Mouse (Mus musculus): ENCODE data around the gene Dcdc2c. TPM values are rescaled to one million over a fixed set of nuclear protein-coding genes. Genes with fewer than 3 reads are reported as not detected.

The Dcdc2c gene
- polyA plus RNA-seq, 1 experiment = not detected

DNA sequence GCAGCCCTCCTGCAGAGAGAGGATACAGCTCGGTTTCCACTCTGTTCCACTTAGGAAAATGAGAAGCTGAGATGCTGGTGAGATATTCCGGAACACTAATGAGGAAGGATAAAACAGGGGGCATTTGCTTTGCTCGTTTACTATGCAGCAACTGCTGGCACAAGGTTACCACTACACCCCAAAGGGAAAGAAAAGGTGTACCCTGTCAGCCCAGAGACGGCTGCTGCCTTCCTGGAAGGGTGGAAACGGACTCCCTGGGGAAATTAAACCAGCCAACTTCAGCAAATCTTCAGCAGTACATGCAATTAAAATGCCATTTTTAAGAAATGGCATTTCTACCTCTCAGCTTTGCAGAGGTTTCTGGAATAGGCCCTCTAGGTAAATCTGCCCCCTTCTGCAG, 150.8 kb downstream of the Dcdc2c start:
- TF ChIP-seq CTCF (IDR thresholded peaks at IDR 0.05; ENCODE audit: borderline replicate concordance, insufficient read depth, low read length) = no peak
- no peak for TF ChIP-seq POLR2A (IDR thresholded peaks at IDR 0.05; ENCODE audit: low read depth, low read length)
- no peak overlapping the region for H3K4me3 ChIP-seq (ENCODE audit: insufficient read depth, low read length)
- H3K27ac ChIP-seq (ENCODE audit: insufficient read depth, low read length) = no peak overlapping the region
- H3K4me1 ChIP-seq (ENCODE audit: control insufficient read depth, insufficient read depth, low read length) = no peaks in the 10 kb centered on the region

DNA sequence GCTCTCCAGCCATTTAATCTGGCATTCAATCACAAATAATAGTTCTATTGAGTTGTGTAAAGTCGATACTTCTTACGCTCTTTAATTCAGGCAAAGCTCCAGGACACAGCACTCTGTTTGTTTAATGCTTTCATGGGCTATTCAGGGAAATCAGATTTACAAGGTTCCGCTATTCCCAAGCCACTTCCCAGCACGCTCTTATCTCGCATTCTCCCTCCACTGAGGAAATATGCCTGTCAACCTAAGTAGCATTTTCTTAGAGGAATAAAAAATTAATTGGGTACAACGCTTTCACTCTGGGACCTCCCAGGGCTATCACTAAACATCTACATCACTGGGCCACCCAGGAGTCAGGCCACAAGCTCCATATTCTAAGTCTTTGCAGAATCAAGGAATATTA, 160.1 kb downstream of the Dcdc2c start:
- H3K27ac ChIP-seq (ENCODE audit: insufficient read depth, low read length) = no peak overlapping the region
- H3K4me3 ChIP-seq (ENCODE audit: insufficient read depth, low read length) = no peak overlapping the region
- TF ChIP-seq CTCF (IDR thresholded peaks at IDR 0.05; ENCODE audit: borderline replicate concordance, insufficient read depth, low read length) = no peak
- TF ChIP-seq POLR2A (IDR thresholded peaks at IDR 0.05; ENCODE audit: low read depth, low read length) = no peak
- H3K4me1 ChIP-seq (ENCODE audit: control insufficient read depth, insufficient read depth, low read length) = no peaks in the 10 kb centered on the region

Other genes starting within 250 kb of the Dcdc2c start
- not detected in 2 replicates for gene Allc, start 30.1 kb upstream of the Dcdc2c start, polyA plus RNA-seq (2011; ENCODE audit: insufficient read length, low read depth, missing spikeins)
- gene Colec11, start 71.0 kb upstream of the Dcdc2c start, polyA plus RNA-seq (2011; ENCODE audit: insufficient read length, low read depth, missing spikeins) = not detected in 2 replicates
- 1,187 and 1,359 TPM in 2 replicates for gene Rps7, start 83.6 kb upstream of the Dcdc2c start, polyA plus RNA-seq (2011; ENCODE audit: insufficient read length, low read depth, missing spikeins)
- gene Rnaseh1, start 97.2 kb upstream of the Dcdc2c start, polyA plus RNA-seq (2011; ENCODE audit: insufficient read length, low read depth, missing spikeins) = 14.0 and 16.7 TPM in 2 replicates
- 22.0 and 30.6 TPM in 2 replicates for gene Adi1, start 122.8 kb upstream of the Dcdc2c start, polyA plus RNA-seq (2011; ENCODE audit: insufficient read length, low read depth, missing spikeins)
- 19.8 and 20.6 TPM in 2 replicates for gene Trappc12, start 198.1 kb upstream of the Dcdc2c start, polyA plus RNA-seq (2011; ENCODE audit: insufficient read length, low read depth, missing spikeins)
- gene Eipr1, start 199.4 kb upstream of the Dcdc2c start, polyA plus RNA-seq (2011; ENCODE audit: insufficient read length, low read depth, missing spikeins) = 10.7 and 13.7 TPM in 2 replicates